Mouse (Mus musculus): ENCODE data around the gene Cops3.

The Cops3 gene

GRCm38 (mm10) chr11:59772902-59773301 is 66.7 kb downstream of the Cops3 start:
- POLR2A ChIA-PET: no interaction called here
- CTCF ChIA-PET: interaction anchor here in 1 of 4 experiments (1.1 kb wide), 1 partner anchor 39 kb away, joined by 3 read pairs; no protein-coding TSS in a partner anchor

GRCm38 (mm10) chr11:59772291-59772690 is 67.3 kb downstream of the Cops3 start:
- CTCF ChIA-PET: no interaction called here

GRCm38 (mm10) chr11:59770753-59771152 is 68.9 kb downstream of the Cops3 start:
- ChIA-PET CTCF (no interaction called here), POLR2A (interaction anchor here in 1 of 4 experiments (0.6 kb wide), 1 partner anchor 729 kb away, joined by 4 read pairs; no protein-coding TSS in a partner anchor)

More at GRCm38 (mm10) chr11:59772291-59772690, 67.3 kb downstream of the Cops3 start:
- POLR2A ChIA-PET: no interaction called here

- ChIA-PET CTCF (interaction anchor here in 3 of 4 experiments (0.6 to 1.0 kb wide), 3 partner anchors 9 to 244 kb away, joined by 3 read pairs; no protein-coding TSS in a partner anchor), POLR2A (interaction anchor here in 1 of 4 experiments (0.7 to 0.8 kb wide), 2 partner anchors 10 to 13 kb away, joined by 3 read pairs; no protein-coding TSS in a partner anchor)
Observed at GRCm38 (mm10) chr11:59769738-59770137, 69.9 kb downstream of the Cops3 start.

- POLR2A ChIA-PET: interaction anchor here in 1 of 4 experiments (0.7 to 2.3 kb wide), 3 partner anchors 10 to 12 kb away, joined by 3 to 10 read pairs (median 3); no protein-coding TSS in a partner anchor
Observed at GRCm38 (mm10) chr11:59769307-59769706, 70.3 kb downstream of the Cops3 start.

More at GRCm38 (mm10) chr11:59769307-59769706, 70.3 kb downstream of the Cops3 start:
- CTCF ChIA-PET: interaction anchor here in 3 of 4 experiments (0.6 to 1.0 kb wide), 3 partner anchors 9 to 244 kb away, joined by 3 read pairs; no protein-coding TSS in a partner anchor

All from embryonic stem cell, embryonic (primary cell).